Mouse (Mus musculus): ENCODE measurements around the gene Gsdme.

DNA sequence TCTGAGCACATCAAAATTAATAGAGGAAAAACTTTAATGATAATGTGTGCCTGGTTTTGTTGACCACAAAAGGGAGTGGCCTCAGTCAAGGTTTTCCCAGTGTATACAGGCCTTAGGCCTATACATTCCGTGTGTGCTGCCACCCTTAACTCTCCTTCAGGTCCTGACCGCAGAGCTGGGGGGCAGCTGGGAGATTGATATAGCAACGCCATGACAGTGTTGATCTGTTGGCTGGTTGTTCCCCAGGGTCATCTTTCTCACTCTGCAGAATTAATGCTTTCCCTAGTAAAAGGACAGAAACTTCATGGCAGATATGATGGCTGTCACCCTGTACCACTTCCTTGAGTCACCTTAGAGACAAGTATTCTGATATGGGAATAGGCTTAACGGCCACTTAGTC, 59.3 kb downstream of the Gsdme start:
- TF ChIP-seq CTCF (IDR thresholded peaks at IDR 0.05; ENCODE audit: low read depth, low read length) (no peak), POLR2A (IDR thresholded peaks at IDR 0.05; ENCODE audit: extremely low read depth, insufficient read depth, low read length) (no peak)
